Mouse (Mus musculus) forebrain, embryonic 16.5 days (tissue): ENCODE data around the gene Ank3. TPM values are rescaled to one million over a fixed set of nuclear protein-coding genes. Genes with fewer than 3 reads are reported as not detected.

Experiments used
- ATAC-seq: fragments of 200-750 bp; cut with Nextera tagmentation; 2 replicates; pipeline ENCODE4 v1.8.0; 2017; ENCODE audit warnings: mild to moderate bottlenecking, moderate library complexity
- H3K27ac ChIP-seq: fragments of 300-500 bp; sonication (generic); 2 replicates; pipeline ENCODE4 v1.5.1; 2014; ENCODE audit warnings: low read length, control low read depth
- H3K27me3 ChIP-seq: fragments of 300-500 bp; sonication (generic); replicated peaks from 2 replicates; pipeline ENCODE4 v1.6.1; 2014; ENCODE audit warnings: low read length; ENCODE audit not compliant: control insufficient read depth, insufficient read depth
- H3K36me3 ChIP-seq: fragments of 300-500 bp; sonication (generic); 2 replicates; pipeline ENCODE4 v1.6.1; 2014; ENCODE audit not compliant: control insufficient read depth, insufficient read depth
- H3K4me1 ChIP-seq: fragments of 300-500 bp; sonication (generic); replicated peaks from 2 replicates; pipeline ENCODE4 v1.6.1; 2014; ENCODE audit warnings: low read length; ENCODE audit not compliant: control insufficient read depth, insufficient read depth
- H3K4me2 ChIP-seq: fragments of 300-500 bp; sonication (generic); 2 replicates; pipeline ENCODE4 v1.6.1; 2014; ENCODE audit warnings: mild to moderate bottlenecking, low read length, control low read depth
- H3K4me3 ChIP-seq: fragments of 300-500 bp; sonication (generic); replicated peaks from 2 replicates; pipeline ENCODE4 v1.5.1; 2014; ENCODE audit warnings: mild to moderate bottlenecking, low read length, control low read depth
- H3K9ac ChIP-seq: fragments of 300-500 bp; sonication (generic); replicated peaks from 2 replicates; pipeline ENCODE4 v1.6.1; 2014; ENCODE audit warnings: low read depth, low read length, control low read depth
- H3K9me3 ChIP-seq: fragments of 300-500 bp; sonication (generic); 2 replicates; pipeline ENCODE4 v1.6.1; 2016; ENCODE audit warnings: low read length; ENCODE audit not compliant: control insufficient read depth
- WGBS: fragments of 180-500 bp; shearing (Covaris S2); extraction: QIAGEN DNeasy Blood & Tissue Kit; methylation state at CpG from one replicate; pipeline ENCODE4 v1.1.7; 2014; 5-methylcytosine and 5-hydroxymethylcytosine counted together
- polyA plus RNA-seq: library from polyadenylated mRNA; unstranded; fragments of >200 nt; fragmentation: Nextera tagmentation; extraction: Ambion mirVana; gene quantifications from 2 replicates; pipeline ENCODE4 v1.2.1, GENCODE M21; 2015

Gene Ank3
- polyA plus RNA-seq, 1 experiment from 2014 or later, result 102 TPM

- peak overlapping the region; percentile 42 for H3K4me2 ChIP-seq
- no peak overlapping the region for H3K9ac ChIP-seq
- no peaks in the 10 kb centered on the region for H3K27me3 ChIP-seq
- ATAC-seq, result no peak
- H3K4me3 ChIP-seq, result no peak overlapping the region
- no peaks in the 10 kb centered on the region for H3K9me3 ChIP-seq
- H3K36me3 ChIP-seq, result no peaks in the 10 kb centered on the region
- WGBS, result 8% methylated on average over 14 of the region's 14 CpGs
- H3K27ac ChIP-seq, result no peak overlapping the region
- peaks cover 17% of the 10 kb centered on the region for H3K4me1 ChIP-seq
These were observed 526.3 kb downstream of the Ank3 start for GRCm38 (mm10) chr10:69924845-69925244.

GRCm38 (mm10) chr10:69925285-69926157, 526.9 kb downstream of the Ank3 start:
- no peak overlapping the region for H3K9ac ChIP-seq
- H3K27me3 ChIP-seq, result no peaks in the 10 kb centered on the region
- H3K4me2 ChIP-seq, result peak overlapping the region; percentile 42
- 3% methylated on average over 19 of the region's 19 CpGs for WGBS
- no peaks in the 10 kb centered on the region for H3K9me3 ChIP-seq
- peaks cover 3% of the 10 kb centered on the region; the same call in 1 of the 2 replicates for H3K36me3 ChIP-seq
- ATAC-seq, result 0 out of 2 replicates have a peak, but pooled peaks have one; percentile 40
- peaks cover 17% of the 10 kb centered on the region for H3K4me1 ChIP-seq
- H3K27ac ChIP-seq, result no peak overlapping the region
- peak overlapping the region; percentile 14; the same call in 1 of the 2 replicates for H3K4me3 ChIP-seq

GRCm38 (mm10) chr10:69926158-69926882, 527.7 kb downstream of the Ank3 start:
- H3K36me3 ChIP-seq, result peaks cover 3% of the 10 kb centered on the region; the same call in 1 of the 2 replicates
- H3K9ac ChIP-seq, result no peak overlapping the region
- 3% methylated on average over 11 of the region's 11 CpGs for WGBS
- no peaks in the 10 kb centered on the region for H3K9me3 ChIP-seq
- H3K27me3 ChIP-seq, result no peaks in the 10 kb centered on the region
- ATAC-seq, result no peak
- peak overlapping the region; percentile 42 for H3K4me2 ChIP-seq
- H3K4me3 ChIP-seq, result peak overlapping the region; percentile 14; the same call in 1 of the 2 replicates
- H3K27ac ChIP-seq, result no peak overlapping the region
- peaks cover 17% of the 10 kb centered on the region for H3K4me1 ChIP-seq

DNA sequence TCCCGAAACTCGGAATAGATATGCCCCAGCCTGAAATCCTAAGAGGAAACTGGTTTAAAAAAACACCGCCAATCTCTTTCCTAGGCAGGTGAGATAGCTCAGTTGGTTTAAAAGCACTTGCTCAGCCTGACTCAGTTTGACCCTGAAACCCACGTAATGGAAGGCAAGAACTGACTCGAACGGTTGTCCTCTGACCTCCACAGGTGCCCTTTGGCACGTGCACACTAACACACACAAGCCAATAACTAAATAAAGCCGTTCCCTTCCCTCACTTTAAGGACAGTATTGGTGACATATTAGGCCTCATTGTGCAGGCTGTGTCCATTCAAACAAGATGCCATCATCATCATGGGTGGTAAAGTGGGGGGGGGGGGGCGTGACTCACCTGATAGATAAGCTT, 528.4 kb downstream of the Ank3 start:
- H3K9me3 ChIP-seq, result no peaks in the 10 kb centered on the region
- H3K9ac ChIP-seq, result no peak overlapping the region
- no peaks in the 10 kb centered on the region for H3K27me3 ChIP-seq
- H3K36me3 ChIP-seq, result peaks cover 3% of the 10 kb centered on the region; the same call in 1 of the 2 replicates
- H3K27ac ChIP-seq, result no peak overlapping the region
- H3K4me1 ChIP-seq, result peaks cover 17% of the 10 kb centered on the region
- no peak overlapping the region for H3K4me3 ChIP-seq
- ATAC-seq, result no peak
- whole genome bisulfite sequencing, result 13% methylated on average over 9 of the region's 9 CpGs
- no peak overlapping the region; the same call in 1 of the 2 replicates for H3K4me2 ChIP-seq

GRCm38 (mm10) chr10:69928358-69928757, 529.8 kb downstream of the Ank3 start:
- 53% methylated on average over 7 of the region's 7 CpGs for whole genome bisulfite sequencing
- H3K36me3 ChIP-seq, result peaks cover 3% of the 10 kb centered on the region; the same call in 1 of the 2 replicates
- no peak overlapping the region for H3K4me3 ChIP-seq
- peaks cover 17% of the 10 kb centered on the region for H3K4me1 ChIP-seq
- H3K4me2 ChIP-seq, result no peak overlapping the region
- ATAC-seq, result no peak
- no peaks in the 10 kb centered on the region for H3K9me3 ChIP-seq
- H3K27me3 ChIP-seq, result no peaks in the 10 kb centered on the region
- H3K9ac ChIP-seq, result no peak overlapping the region
- H3K27ac ChIP-seq, result no peak overlapping the region

DNA sequence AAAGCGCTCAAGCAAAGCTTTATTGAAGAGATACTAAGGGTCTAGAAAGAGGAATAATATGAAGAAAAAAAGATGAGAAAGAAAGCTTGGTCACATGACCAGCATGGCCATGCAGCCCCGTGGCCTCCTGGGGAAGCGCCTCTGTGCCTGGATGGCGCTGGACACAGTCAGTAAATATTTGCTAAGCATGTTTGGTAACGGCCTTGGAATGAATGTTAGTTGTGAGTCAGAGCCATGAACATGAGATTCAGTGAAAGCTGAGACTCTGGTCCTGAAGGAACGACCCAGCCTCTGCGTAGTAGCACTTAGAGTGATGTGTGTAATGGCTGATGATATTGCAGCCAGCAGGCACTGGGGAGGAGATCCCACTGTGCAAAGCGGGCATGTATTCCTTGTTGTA, 531.9 kb downstream of the Ank3 start:
- no peak overlapping the region for H3K4me2 ChIP-seq
- no peak overlapping the region for H3K4me3 ChIP-seq
- WGBS, result 96% methylated on average over 8 of the region's 8 CpGs
- no peak overlapping the region for H3K9ac ChIP-seq
- peaks cover 9% of the 10 kb centered on the region for H3K4me1 ChIP-seq
- no peaks in the 10 kb centered on the region for H3K9me3 ChIP-seq
- peaks cover 3% of the 10 kb centered on the region; the same call in 1 of the 2 replicates for H3K36me3 ChIP-seq
- H3K27ac ChIP-seq, result no peak overlapping the region
- no peaks in the 10 kb centered on the region for H3K27me3 ChIP-seq
- no peak for ATAC-seq

DNA sequence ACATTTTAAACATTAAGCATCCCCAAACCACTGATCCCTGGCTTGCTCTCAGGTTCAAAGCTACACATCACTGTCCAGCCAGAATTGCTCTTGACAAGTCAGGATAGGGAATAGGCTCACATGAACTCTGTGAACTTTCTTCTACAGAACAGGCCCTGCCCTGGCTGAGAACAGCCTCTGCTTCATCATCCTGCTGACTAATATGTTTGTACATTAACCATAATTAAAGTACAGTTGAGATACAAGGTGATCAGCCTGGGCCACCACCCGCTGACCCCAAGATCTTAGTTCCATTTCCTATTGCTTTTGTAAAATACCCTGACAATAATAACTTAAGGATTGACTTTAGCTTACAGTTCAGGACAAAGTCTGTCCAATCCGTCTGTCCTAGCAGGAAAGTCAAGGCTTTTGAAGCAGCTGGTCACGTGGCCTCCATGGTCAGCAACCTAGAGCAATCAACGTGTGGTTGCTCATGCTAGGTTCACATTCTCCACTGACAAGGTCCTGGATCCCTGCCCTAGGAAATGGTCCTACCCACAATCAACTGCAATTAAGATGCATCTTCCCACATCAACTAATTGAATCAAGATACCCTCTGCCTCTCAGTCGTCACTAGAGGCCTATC, 538.0 kb downstream of the Ank3 start:
- Histone ChIP-seq H3K4me1 (no peaks in the 10 kb centered on the region), H3K4me2 (no peak overlapping the region), H3K9ac (no peak overlapping the region), H3K27me3 (no peaks in the 10 kb centered on the region), H3K9me3 (no peaks in the 10 kb centered on the region), H3K4me3 (no peak overlapping the region), H3K27ac (no peak overlapping the region), H3K36me3 (peaks cover 4% of the 10 kb centered on the region; the same call in 1 of the 2 replicates)
- 89% methylated on average over 5 of the region's 5 CpGs for WGBS
- ATAC-seq, result no peak

DNA sequence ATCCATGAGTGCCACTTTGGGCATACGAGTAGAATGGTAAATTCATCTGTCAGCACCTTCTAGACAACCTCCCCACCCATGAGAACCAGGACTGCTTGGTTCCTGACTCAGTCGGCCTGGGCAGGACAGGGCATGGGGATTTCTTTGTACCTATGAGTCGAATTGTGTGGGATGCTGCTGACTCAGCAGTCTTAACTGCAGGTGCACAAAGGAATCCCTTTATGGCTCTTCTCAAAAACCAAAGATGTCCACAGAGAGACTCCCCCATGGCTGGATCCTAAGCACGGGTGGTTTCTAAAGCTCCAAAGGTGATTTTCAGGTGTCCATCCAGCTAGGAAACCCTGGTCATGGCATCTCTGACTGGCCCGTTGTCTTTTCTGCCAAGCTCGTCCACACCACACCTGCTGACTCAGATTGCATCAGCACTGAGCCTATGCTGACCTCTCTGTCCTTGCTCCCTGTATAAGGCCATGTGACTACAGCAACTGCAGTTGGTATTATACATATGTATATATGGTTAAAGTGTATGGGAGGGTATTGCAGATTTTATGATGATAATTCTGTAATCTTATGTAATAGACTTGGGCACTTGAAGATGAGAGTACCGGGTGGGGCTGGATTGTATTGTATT, 538.8 kb downstream of the Ank3 start:
- 88% methylated on average over 7 of the region's 7 CpGs for WGBS
- Histone ChIP-seq H3K9ac (no peak overlapping the region), H3K4me2 (no peak overlapping the region), H3K9me3 (no peaks in the 10 kb centered on the region), H3K4me1 (no peaks in the 10 kb centered on the region), H3K4me3 (no peak overlapping the region), H3K27me3 (no peaks in the 10 kb centered on the region), H3K27ac (no peak overlapping the region), H3K36me3 (peaks cover 4% of the 10 kb centered on the region; the same call in 1 of the 2 replicates)
- ATAC-seq, result no peak
